12 mouse cellular contexts compared by ENCODE assay signal in genomic region chr4:133256820-133257219, GRCm38 (mm10). TPM values are rescaled to one million over a fixed set of nuclear protein-coding genes. Genes with fewer than 3 reads are reported as not detected.
A peak's percentile ranks its signal among the peaks of the same experiment; 100 is the strongest.
DNase-seq lines count a peak whose midpoint lies in the region; ATAC-seq lines count a peak whose summit lies in the region.
"Had no signal": no experiment of that assay in that cellular context is flagged by ENCODE, and none has a peak within 500 bp of the region (broad histone marks: within the 10 kb centered on the region; RNA-seq: fewer than 3 reads in every experiment).

No protein-coding gene starts in this region.

- no peak overlapping the region for H3K27ac ChIP-seq in kidney, embryonic 14.5 days (ENCODE audit: low read depth, low read length)
- H3K27ac ChIP-seq in embryonic facial prominence, embryonic 14.5 days (replicated peaks; ENCODE audit: low read depth, low read length): no peak overlapping the region
- no peak overlapping the region for H3K27ac ChIP-seq in liver, embryonic 13.5 days

- no peaks in the 10 kb centered on the region for H3K36me3 ChIP-seq in kidney, embryonic 14.5 days (ENCODE audit: control insufficient read depth, insufficient read depth, low read length)
- H3K36me3 ChIP-seq in embryonic facial prominence, embryonic 14.5 days (ENCODE audit: control insufficient read depth, insufficient read depth, low read length): no peaks in the 10 kb centered on the region
- H3K36me3 ChIP-seq in liver, embryonic 13.5 days: no peaks in the 10 kb centered on the region

- 19% methylated on average over 22 of the region's 24 CpGs for WGBS in kidney, embryonic 14.5 days
- WGBS in embryonic facial prominence, embryonic 14.5 days: 12% methylated on average over 22 of the region's 24 CpGs
- 27% methylated on average over 24 of the region's 24 CpGs for WGBS in liver, embryonic 13.5 days (ENCODE audit: insufficient replicate concordance)

- no peak for DNase-seq in kidney, adult 11 months
- DNase-seq in R1 (ENCODE audit: low read depth, low spot score): peak; percentile 73
- no peak for DNase-seq in embryonic facial prominence, embryonic 14.5 days (ENCODE audit: low spot score)
- DNase-seq in liver, embryonic 13.5 days: no peak
- DNase-seq in layer of hippocampus, postnatal 14 days (ENCODE audit: low spot score in 2 of 2): no peak
- DNase-seq: adrenal gland, postnatal 36 days; left cerebral cortex, postnatal 4 days; right cerebral cortex, adult 18-20 months; thymus, postnatal 4 days had no signal

- H3K4me2 ChIP-seq in kidney, embryonic 14.5 days (replicated peaks; ENCODE audit: low read depth, low read length): peak overlapping the region; percentile 25; the same call in 1 of the 2 replicates
- peak overlapping the region; percentile 31 for H3K4me2 ChIP-seq in embryonic facial prominence, embryonic 14.5 days (ENCODE audit: low read depth, low read length)
- peak overlapping the region; percentile 22 for H3K4me2 ChIP-seq in liver, embryonic 13.5 days

- no peaks in the 10 kb centered on the region for H3K4me1 ChIP-seq in kidney, embryonic 14.5 days (ENCODE audit: control insufficient read depth, insufficient read depth, low read length)
- H3K4me1 ChIP-seq in embryonic facial prominence, embryonic 14.5 days (ENCODE audit: control insufficient read depth, insufficient read depth, low read length): no peaks in the 10 kb centered on the region
- peaks cover 11% of the 10 kb centered on the region for H3K4me1 ChIP-seq in liver, embryonic 13.5 days (replicated peaks)

- H3K27me3 ChIP-seq in kidney, embryonic 14.5 days (ENCODE audit: control insufficient read depth, insufficient read depth, low read length): peaks cover 21% of the 10 kb centered on the region
- peaks cover 18% of the 10 kb centered on the region for H3K27me3 ChIP-seq in embryonic facial prominence, embryonic 14.5 days (replicated peaks; ENCODE audit: control insufficient read depth, insufficient read depth, low read length)
- H3K27me3 ChIP-seq in liver, embryonic 13.5 days: peaks cover 50% of the 10 kb centered on the region

- ATAC-seq in kidney, embryonic 14.5 days (ENCODE audit: low FRiP score, low TSS enrichment): no peak
- peak; percentile 79 for ATAC-seq in embryonic facial prominence, embryonic 14.5 days (ENCODE audit: low read depth)
- ATAC-seq in liver, embryonic 13.5 days (ENCODE audit: low read depth): no peak
- ATAC-seq in activated CD4-positive, CD25-positive, alpha-beta regulatory T cell, adult 4 months: no peak

- peak overlapping the region; percentile 13; the same call in 1 of the 2 replicates for H3K4me3 ChIP-seq in kidney, embryonic 14.5 days (ENCODE audit: low read length)
- no peak overlapping the region; the same call in 1 of the 2 replicates for H3K4me3 ChIP-seq in embryonic facial prominence, embryonic 14.5 days (ENCODE audit: low read depth, low read length)
- no peak overlapping the region for H3K4me3 ChIP-seq in liver, embryonic 13.5 days (replicated peaks)

- H3K9ac ChIP-seq in kidney, embryonic 14.5 days (ENCODE audit: low read depth, low read length): peak overlapping the region; percentile 23; the same call in 1 of the 2 replicates
- peak overlapping the region; percentile 42; the same call in 1 of the 2 replicates for H3K9ac ChIP-seq in embryonic facial prominence, embryonic 14.5 days (ENCODE audit: low read depth, low read length)
- H3K9ac ChIP-seq in liver, embryonic 13.5 days: no peak overlapping the region

- no peaks in the 10 kb centered on the region for H3K9me3 ChIP-seq in kidney, embryonic 14.5 days (ENCODE audit: control insufficient read depth, low read length)
- no peaks in the 10 kb centered on the region for H3K9me3 ChIP-seq in embryonic facial prominence, embryonic 14.5 days (ENCODE audit: control insufficient read depth, low read length)
- H3K9me3 ChIP-seq in liver, embryonic 13.5 days (replicated peaks): no peaks in the 10 kb centered on the region

RNA-seq across cellular contexts. Expression of gene Sytl1, which starts 6.1 kb away (rescaled TPM):
- 0.70 and 1.1 TPM in 2 replicates for polyA plus RNA-seq in kidney, embryonic 14.5 days (2014; fragmentation: Nextera tagmentation; extraction: Ambion mirVana)
- polyA plus RNA-seq in embryonic facial prominence, embryonic 14.5 days (2014; fragmentation: Nextera tagmentation; extraction: Ambion mirVana): 11.0 and 11.5 TPM in 2 replicates
- 0.42 and 0.55 TPM in 2 replicates for polyA plus RNA-seq in liver, embryonic 13.5 days (2015; fragmentation: Nextera tagmentation; extraction: Ambion mirVana)
- 10 to 100 TPM; 29.6 to 45.6 TPM for polyA plus RNA-seq in activated CD4-positive, CD25-positive, alpha-beta regulatory T cell, adult 4 months (2017; shearing (Covaris generic))
- total RNA-seq in layer of hippocampus, postnatal 14 days (2021): under 1 TPM; 0.19 to 0.44 TPM

RNA-seq across cellular contexts. Expression of gene Map3k6, which starts 16.2 kb away (rescaled TPM):
- polyA plus RNA-seq in kidney, embryonic 14.5 days (2014; fragmentation: Nextera tagmentation; extraction: Ambion mirVana): 2.8 and 4.1 TPM in 2 replicates
- 6.0 and 7.9 TPM in 2 replicates for polyA plus RNA-seq in embryonic facial prominence, embryonic 14.5 days (2014; fragmentation: Nextera tagmentation; extraction: Ambion mirVana)
- 1.7 and 1.9 TPM in 2 replicates for polyA plus RNA-seq in liver, embryonic 13.5 days (2015; fragmentation: Nextera tagmentation; extraction: Ambion mirVana)
- polyA plus RNA-seq in activated CD4-positive, CD25-positive, alpha-beta regulatory T cell, adult 4 months (2017; shearing (Covaris generic)): under 1 TPM in 1 of 2 experiments, not detected in 1; 0.42 TPM
- total RNA-seq in layer of hippocampus, postnatal 14 days (2021): 10 to 100 TPM in 1 of 2 experiments, 1 to 10 TPM in 1; 5.3 to 10.2 TPM

RNA-seq across cellular contexts. Expression of gene Tmem222, which starts 20.8 kb away (rescaled TPM):
- 74.9 and 87.9 TPM in 2 replicates for polyA plus RNA-seq in kidney, embryonic 14.5 days (2014; fragmentation: Nextera tagmentation; extraction: Ambion mirVana)
- 68.3 and 80.7 TPM in 2 replicates for polyA plus RNA-seq in embryonic facial prominence, embryonic 14.5 days (2014; fragmentation: Nextera tagmentation; extraction: Ambion mirVana)
- polyA plus RNA-seq in liver, embryonic 13.5 days (2015; fragmentation: Nextera tagmentation; extraction: Ambion mirVana): 38.9 and 41.0 TPM in 2 replicates
- polyA plus RNA-seq in activated CD4-positive, CD25-positive, alpha-beta regulatory T cell, adult 4 months (2017; shearing (Covaris generic)): 10 to 100 TPM; 72.4 to 77.5 TPM
- 10 to 100 TPM; 78.2 to 78.4 TPM for total RNA-seq in layer of hippocampus, postnatal 14 days (2021)

RNA-seq across cellular contexts. Expression of gene Gpr3, which starts 44.5 kb away (rescaled TPM):
- 0.53 TPM in 1 of 2 replicates, not detected in the other for polyA plus RNA-seq in kidney, embryonic 14.5 days (2014; fragmentation: Nextera tagmentation; extraction: Ambion mirVana)
- 0.18 and 0.19 TPM in 2 replicates for polyA plus RNA-seq in embryonic facial prominence, embryonic 14.5 days (2014; fragmentation: Nextera tagmentation; extraction: Ambion mirVana)
- not detected in 2 replicates for polyA plus RNA-seq in liver, embryonic 13.5 days (2015; fragmentation: Nextera tagmentation; extraction: Ambion mirVana)
- polyA plus RNA-seq in activated CD4-positive, CD25-positive, alpha-beta regulatory T cell, adult 4 months (2017; shearing (Covaris generic)): not detected
- total RNA-seq in layer of hippocampus, postnatal 14 days (2021): 1 to 10 TPM; 8.2 to 9.2 TPM
- total RNA-seq: monocyte, adult 5-6 weeks had no signal

RNA-seq across cellular contexts. Expression of gene Cd164l2, which starts 44.9 kb away (rescaled TPM):
- 6.9 and 7.6 TPM in 2 replicates for polyA plus RNA-seq in kidney, embryonic 14.5 days (2014; fragmentation: Nextera tagmentation; extraction: Ambion mirVana)
- polyA plus RNA-seq in embryonic facial prominence, embryonic 14.5 days (2014; fragmentation: Nextera tagmentation; extraction: Ambion mirVana): 2.5 and 3.8 TPM in 2 replicates
- polyA plus RNA-seq in liver, embryonic 13.5 days (2015; fragmentation: Nextera tagmentation; extraction: Ambion mirVana): 0.20 TPM in 1 of 2 replicates, not detected in the other
- polyA plus RNA-seq in activated CD4-positive, CD25-positive, alpha-beta regulatory T cell, adult 4 months (2017; shearing (Covaris generic)): not detected
- total RNA-seq in layer of hippocampus, postnatal 14 days (2021): 1 to 10 TPM; 2.6 to 4.8 TPM
- total RNA-seq: monocyte, adult 5-6 weeks had no signal
